Mouse (Mus musculus): Measurements from ENCODE around the gene Col25a1.

DNA sequence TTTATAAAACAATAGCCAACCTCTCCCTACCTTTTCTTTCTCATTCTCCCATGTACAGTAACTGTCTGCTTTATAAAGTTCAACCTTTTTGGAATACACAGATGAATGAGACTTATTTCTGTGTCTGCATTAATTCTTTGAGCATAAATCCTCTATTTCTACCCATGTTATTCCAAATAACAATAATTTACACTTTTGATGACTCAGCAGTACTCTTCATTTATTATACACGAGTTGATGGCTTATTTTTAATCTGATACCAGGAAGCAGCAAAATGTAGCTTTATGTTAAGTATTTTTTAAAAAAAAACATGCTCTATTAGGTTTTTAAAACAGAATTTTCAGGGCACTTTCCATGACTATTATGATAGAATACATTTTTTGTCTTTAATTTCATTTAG, 230.6 kb downstream of the Col25a1 start:
- TF ChIP-seq CTCF (conservative IDR thresholded peaks at IDR 0.05; ENCODE audit: insufficient read depth, insufficient read length, low read depth, low read length) (no peak), POLR2A (IDR thresholded peaks at IDR 0.05; ENCODE audit: low read depth, low read length) (no peak)
